Mouse (Mus musculus): ENCODE measurements around the gene Itprip. TPM values are rescaled to one million over a fixed set of nuclear protein-coding genes. Genes with fewer than 3 reads are reported as not detected.

Gene Itprip
- total RNA-seq, 2 experiments from 2014 or later = 0.94 to 1.1 TPM

GRCm38 (mm10) chr19:47918455-47919101 is 521 bp downstream of the Itprip start:
- DNase-seq (ENCODE audit: low spot score in 2 of 2) = no peak
- intact Hi-C loops (cut with DNase I) = loop anchor here (5.0 kb wide), 1 partner anchor 36 kb away; no protein-coding TSS in a partner anchor

- intact Hi-C loops (cut with DNase I) = loop anchor here (5.0 kb wide), 1 partner anchor 36 kb away; no protein-coding TSS in a partner anchor
- DNase-seq (ENCODE audit: low spot score in 2 of 2) = no peak
These were observed 1.1 kb downstream of the Itprip start for GRCm38 (mm10) chr19:47918016-47918415.

- intact Hi-C loops (cut with DNase I) = loop anchor here (5.0 kb wide), 1 partner anchor 35 kb away; no protein-coding TSS in a partner anchor
- DNase-seq (ENCODE audit: low spot score in 2 of 2) = no peak
These were observed 1.7 kb downstream of the Itprip start for GRCm38 (mm10) chr19:47917396-47917795.

DNA sequence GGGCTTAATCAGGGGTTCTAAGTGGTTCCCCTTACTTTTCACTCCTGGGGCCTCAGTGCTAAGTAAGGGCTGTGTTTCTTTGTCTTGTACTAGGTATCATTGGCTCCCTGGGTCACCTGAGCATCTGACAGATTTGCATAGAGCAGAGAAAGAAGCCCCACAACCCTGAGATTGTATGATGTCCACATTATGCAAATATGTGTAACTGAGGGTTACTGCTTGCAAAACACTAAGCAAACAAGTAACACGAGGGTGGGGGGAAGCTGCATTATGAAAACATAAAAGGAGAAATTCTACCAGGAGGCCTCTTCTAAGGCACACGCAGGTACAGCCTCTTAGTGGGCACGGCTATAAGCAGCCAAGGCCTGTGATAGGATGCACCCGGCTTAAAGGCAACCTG is 3.8 kb downstream of the Itprip start:
- intact Hi-C loops (cut with DNase I) = loop anchor here (5.0 kb wide), 1 partner anchor 33 kb away; no protein-coding TSS in a partner anchor

DNA sequence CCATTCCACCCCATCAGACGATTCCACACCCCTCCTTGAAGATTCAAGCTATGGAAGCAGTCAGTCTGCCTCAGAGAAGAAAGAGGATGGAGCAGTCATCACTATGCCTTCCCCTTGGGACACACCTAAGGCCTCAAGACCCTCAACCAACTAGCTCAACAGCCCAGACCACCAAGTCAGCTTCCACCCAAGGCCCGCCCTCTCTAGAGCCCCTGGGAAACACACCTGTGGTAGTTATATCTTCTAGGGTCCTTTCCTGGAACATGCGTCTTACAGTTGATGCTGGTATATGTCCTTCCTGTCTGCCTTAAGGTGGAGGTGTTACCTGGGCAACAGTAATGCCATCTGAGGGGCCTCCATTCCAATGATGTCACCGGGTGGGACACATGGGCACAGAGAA is 4.9 kb downstream of the Itprip start:
- no peak for DNase-seq (ENCODE audit: low spot score in 2 of 2)
- intact Hi-C loops (cut with DNase I) = no loop called here

More for the DNA sequence above, 3.8 kb downstream of the Itprip start:
- no peak for DNase-seq (ENCODE audit: low spot score in 2 of 2)

DNA sequence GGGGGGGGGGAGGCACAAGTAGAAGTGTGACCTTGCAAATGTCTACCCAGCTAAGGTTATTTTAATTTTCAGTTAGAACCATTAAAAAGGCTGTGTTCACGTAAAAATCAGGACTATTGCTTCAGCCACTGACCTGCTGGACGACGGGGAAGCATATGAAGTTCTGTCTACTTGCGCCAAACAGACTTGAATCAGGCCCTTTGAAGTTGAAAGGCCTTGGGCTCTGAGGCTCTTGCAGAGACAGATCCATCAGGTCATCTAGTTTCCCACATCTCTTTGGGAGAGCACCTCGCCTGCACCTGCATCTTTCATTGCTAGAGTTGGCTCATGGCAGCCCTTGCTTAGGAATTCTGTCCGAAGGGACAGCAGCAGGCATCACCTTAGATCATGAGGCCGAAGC is 5.8 kb downstream of the Itprip start:
- intact Hi-C loops (cut with DNase I) = no loop called here
- DNase-seq (ENCODE audit: low spot score in 2 of 2) = no peak

- DNase-seq (ENCODE audit: low spot score in 2 of 2) = no peak
- intact Hi-C loops (cut with DNase I) = no loop called here
These were observed 8.3 kb downstream of the Itprip start for GRCm38 (mm10) chr19:47910751-47911150.

DNA sequence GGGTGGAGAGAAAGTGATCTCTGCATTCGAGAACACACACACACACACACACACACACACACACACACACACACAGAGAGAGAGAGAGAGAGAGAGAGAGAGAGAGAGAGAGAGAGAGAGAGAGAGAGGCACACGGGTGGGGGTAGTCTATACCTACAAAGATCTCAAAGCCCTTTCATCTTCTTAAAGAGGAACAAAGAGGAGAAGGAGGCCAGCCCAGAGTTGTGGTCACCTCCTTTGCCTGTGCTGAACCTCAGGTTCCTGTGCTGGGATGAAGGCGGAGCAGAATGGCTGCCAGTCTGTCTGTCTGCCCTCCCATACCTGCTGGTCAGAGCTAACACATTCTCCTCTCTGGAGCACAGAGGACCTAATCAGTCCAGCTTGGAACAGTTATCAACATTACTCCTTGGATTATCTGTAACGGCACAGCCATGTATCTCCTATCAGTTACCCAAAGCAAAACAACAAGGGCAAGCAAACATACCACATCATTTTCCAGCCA is 8.9 kb downstream of the Itprip start:
- DNase-seq (ENCODE audit: low spot score in 2 of 2) = no peak
- intact Hi-C loops (cut with DNase I) = no loop called here

GRCm38 (mm10) chr19:47909387-47910116 is 9.5 kb downstream of the Itprip start:
- no peak for DNase-seq (ENCODE audit: low spot score in 2 of 2)
- intact Hi-C loops (cut with DNase I) = no loop called here

DNA sequence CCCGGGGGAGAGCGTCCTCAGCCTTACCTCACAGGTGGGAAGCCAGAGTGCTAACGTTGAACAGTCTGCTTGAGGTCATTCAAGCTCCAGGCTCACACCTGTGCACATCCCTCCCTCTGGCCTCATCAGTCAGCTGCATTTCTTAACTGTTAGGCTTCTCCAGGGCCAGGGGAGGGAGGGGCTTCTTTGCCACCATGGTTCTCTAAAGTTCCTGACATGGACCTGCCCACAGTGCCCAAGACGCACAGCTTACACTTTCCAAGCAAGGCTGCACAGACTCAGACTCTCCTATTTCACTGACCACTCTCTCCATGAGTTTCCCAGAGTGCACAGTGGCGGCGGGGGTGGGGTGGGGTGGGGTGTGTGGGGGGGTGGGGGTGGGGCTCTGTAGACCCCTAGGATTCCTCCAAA is 10.1 kb downstream of the Itprip start:
- no peak for DNase-seq (ENCODE audit: low spot score in 2 of 2)
- intact Hi-C loops (cut with DNase I) = no loop called here

DNA sequence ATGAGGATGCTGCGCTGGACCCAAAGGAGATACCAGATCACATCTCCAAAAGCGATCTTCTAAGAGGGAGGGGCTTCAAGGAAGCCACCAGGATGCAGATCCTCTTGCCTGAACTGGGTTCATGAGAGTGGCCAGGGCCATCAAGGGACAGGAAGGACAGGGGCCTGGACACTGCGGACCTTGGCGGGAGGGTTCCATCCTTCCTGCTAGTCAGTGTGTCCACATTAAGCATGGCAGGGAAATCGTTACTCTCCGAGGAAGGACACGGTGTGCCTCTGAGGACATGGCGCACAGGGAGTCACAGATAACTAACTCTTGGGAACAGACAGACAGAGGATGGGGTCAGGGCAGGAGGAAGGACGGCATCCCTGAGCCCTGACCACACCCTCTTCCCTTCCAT is 11.5 kb downstream of the Itprip start:
- no peak for DNase-seq (ENCODE audit: low spot score in 2 of 2)
- intact Hi-C loops (cut with DNase I) = no loop called here

DNA sequence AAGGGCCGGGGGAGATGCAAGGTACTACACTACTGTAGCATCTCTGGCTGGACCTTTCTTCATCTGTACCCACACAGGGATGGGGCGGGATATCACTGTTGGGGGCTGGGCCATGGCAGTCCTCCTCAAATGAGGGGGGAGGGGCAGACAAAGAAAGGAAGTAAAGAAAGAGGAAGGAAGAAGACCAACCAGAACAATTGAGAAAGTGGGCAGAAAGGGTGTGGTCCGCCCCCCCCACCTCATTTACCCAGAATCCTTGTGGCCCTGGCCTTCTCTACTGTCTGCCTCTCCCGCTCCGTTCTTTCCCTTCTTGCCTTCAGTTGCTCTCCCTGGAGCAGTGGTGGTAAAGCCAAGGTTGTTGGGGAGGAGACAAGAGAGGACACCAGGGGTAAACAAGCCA is 13.5 kb downstream of the Itprip start:
- intact Hi-C loops (cut with DNase I) = no loop called here

DNA sequence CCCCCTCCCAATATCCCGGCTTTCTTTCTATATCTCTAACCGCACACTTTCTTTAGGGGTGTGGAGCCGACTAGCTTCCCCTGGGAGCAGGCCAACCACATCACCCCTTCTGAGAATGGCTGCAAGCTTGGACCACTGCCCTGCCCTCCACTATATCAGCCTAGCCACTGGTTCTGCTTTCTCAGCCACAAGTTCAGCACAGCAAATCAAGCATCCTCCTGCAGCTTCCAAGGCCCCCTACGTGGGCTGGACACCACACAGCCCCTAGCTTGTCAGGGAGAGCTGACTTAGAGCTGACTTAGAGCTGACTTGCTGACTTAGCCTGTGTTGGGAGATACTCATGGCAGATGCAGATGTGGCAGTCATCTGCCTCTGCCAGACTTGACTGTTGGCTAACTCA is 14.0 kb downstream of the Itprip start:
- intact Hi-C loops (cut with DNase I) = no loop called here
- no peak for DNase-seq (ENCODE audit: low spot score in 2 of 2)

More for the DNA sequence above, 13.5 kb downstream of the Itprip start:
- DNase-seq (ENCODE audit: low spot score in 2 of 2) = no peak

DNA sequence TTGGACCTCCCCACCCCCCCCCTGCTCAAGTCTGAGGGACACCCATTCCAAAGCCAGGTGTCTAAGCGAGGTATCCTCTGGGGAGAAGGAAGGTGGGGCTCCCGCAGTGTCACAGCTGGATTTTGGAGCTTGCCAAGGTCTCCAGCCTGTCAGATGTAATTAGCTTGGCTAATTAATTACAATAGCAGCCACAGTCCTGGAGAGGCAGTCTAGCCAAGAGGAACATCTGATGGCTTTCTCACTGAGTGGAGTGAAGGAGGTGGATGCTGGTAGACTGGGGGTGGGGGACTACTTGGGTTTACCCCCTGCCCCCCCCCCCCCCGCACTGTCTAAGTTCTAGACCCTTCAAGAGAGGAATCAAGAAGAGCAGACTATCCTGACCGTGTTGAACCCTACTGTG is 15.4 kb downstream of the Itprip start:
- no peak for DNase-seq (ENCODE audit: low spot score in 2 of 2)
- intact Hi-C loops (cut with DNase I) = no loop called here

GRCm38 (mm10) chr19:47902316-47903201 is 16.5 kb downstream of the Itprip start:
- DNase-seq (ENCODE audit: low spot score in 2 of 2) = no peak
- intact Hi-C loops (cut with DNase I) = no loop called here

GRCm38 (mm10) chr19:47900558-47900957 is 18.5 kb downstream of the Itprip start:
- DNase-seq (ENCODE audit: low spot score in 2 of 2) = no peak
- intact Hi-C loops (cut with DNase I) = no loop called here

- intact Hi-C loops (cut with DNase I) = no loop called here
- no peak for DNase-seq (ENCODE audit: low spot score in 2 of 2)
These were observed 19.1 kb downstream of the Itprip start for GRCm38 (mm10) chr19:47900012-47900411.

DNA sequence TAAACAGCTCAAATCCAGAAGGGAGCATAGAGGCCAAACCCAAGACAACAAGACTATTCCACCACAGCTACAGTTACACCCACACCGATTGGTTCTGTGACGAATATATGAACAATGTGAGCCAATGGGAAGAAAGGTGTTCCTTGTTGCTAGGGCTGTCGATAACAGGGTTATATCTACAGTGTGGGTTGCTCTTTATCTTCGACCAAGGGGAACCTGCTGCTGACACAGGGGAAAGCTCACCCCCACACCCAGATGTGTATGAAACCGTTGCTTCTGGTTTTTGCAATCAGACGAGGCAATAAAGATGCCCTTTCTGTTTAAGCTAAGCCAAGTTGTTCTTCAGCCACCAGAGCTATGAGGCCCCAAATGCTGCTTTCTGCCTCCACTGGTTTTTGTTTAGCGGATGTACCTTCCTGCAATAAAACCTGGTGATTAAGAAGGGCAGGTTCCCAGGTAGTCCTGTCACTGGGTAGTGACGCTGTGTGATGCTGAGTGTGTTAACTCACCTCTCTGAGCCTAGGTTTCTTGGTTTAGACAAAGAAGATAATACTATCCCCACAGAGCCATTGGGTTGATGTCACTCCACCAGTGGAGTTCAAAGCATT is 20.5 kb downstream of the Itprip start:
- intact Hi-C loops (cut with DNase I) = no loop called here
- no peak for DNase-seq (ENCODE audit: low spot score in 2 of 2)

GRCm38 (mm10) chr19:47893092-47893491 is 26.0 kb downstream of the Itprip start:
- DNase-seq (ENCODE audit: low spot score in 2 of 2) = no peak
- intact Hi-C loops (cut with DNase I) = no loop called here
